Mouse (Mus musculus) heart, adult 10 weeks (tissue): Measurements from ENCODE around the gene Nap1l1. TPM values are rescaled to one million over a fixed set of nuclear protein-coding genes. Genes with fewer than 3 reads are reported as not detected.

Source experiments
- polyA plus RNA-seq: library from polyadenylated mRNA; stranded (reverse); fragments of 350-450 nt; fragmentation: Illumina TruSeq; extraction: RNeasy Lipid Tissue Mini Kit (QIAGEN cat#74804); gene quantifications from one replicate; pipeline ENCODE4 v1.2.3, GENCODE M21; 2014; ENCODE audit warnings: low read depth, low replicate concordance

Nap1l1 gene
- polyA plus RNA-seq: 100 TPM

GRCm38 (mm10) chr10:111472686-111473510, at the start of gene Nap1l1:
Gene Nap1l1, plus strand, starts transcription at chr10:111473223.

GRCm38 (mm10) chr10:111506101-111506925, 33.3 kb downstream of the Nap1l1 start, which contains the start of gene Phlda1:
Gene Phlda1, plus strand, starts transcription at chr10:111506286.

Other genes with a start within 250 kb of the Nap1l1 start
- gene Bbs10, start 174.5 kb upstream of the Nap1l1 start, polyA plus RNA-seq: 4.0 TPM
- gene Phlda1, start 33.1 kb downstream of the Nap1l1 start, polyA plus RNA-seq: 14.6 TPM